Mouse (Mus musculus) midbrain, embryonic 10.5 days (tissue): ENCODE measurements at regions not wholly inside any gene's neighbourhood (a gene's known extent, or its start where the extent isn't known, plus 50 kb on each side); places are given as distances from the start of the nearest gene placed in this dataset.

Source experiments
- DNase-seq: peaks from one replicate; pipeline ENCODE4 v3.0.0-alpha.2; 2017; ENCODE audit warnings: low spot score
- H3K27ac ChIP-seq: fragments of 300-500 bp; sonication (generic); replicated peaks from 2 replicates; pipeline ENCODE4 v1.5.1; 2016; ENCODE audit warnings: mild to moderate bottlenecking
- H3K27me3 ChIP-seq: fragments of 300-500 bp; sonication (generic); 2 replicates; pipeline ENCODE4 v1.6.1; 2016; ENCODE audit warnings: low read depth, mild to moderate bottlenecking; ENCODE audit not compliant: poor library complexity, severe bottlenecking
- H3K36me3 ChIP-seq: fragments of 300-500 bp; sonication (generic); 2 replicates; pipeline ENCODE4 v1.6.1; 2016; ENCODE audit warnings: mild to moderate bottlenecking, moderate library complexity
- H3K4me1 ChIP-seq: fragments of 300-500 bp; sonication (generic); 2 replicates; pipeline ENCODE4 v1.6.1; 2016
- H3K4me3 ChIP-seq: fragments of 300-500 bp; sonication (generic); 2 replicates; pipeline ENCODE4 v1.5.1; 2016; ENCODE audit warnings: mild to moderate bottlenecking, moderate library complexity
- H3K9me3 ChIP-seq: fragments of 300-500 bp; sonication (generic); replicated peaks from 2 replicates; pipeline ENCODE4 v1.6.1; 2016; ENCODE audit warnings: mild to moderate bottlenecking
- WGBS: fragments of 180-500 bp; shearing (Covaris S2); methylation state at CpG from one replicate; pipeline ENCODE4 v1.1.7; 2016; 5-methylcytosine and 5-hydroxymethylcytosine counted together

DNA sequence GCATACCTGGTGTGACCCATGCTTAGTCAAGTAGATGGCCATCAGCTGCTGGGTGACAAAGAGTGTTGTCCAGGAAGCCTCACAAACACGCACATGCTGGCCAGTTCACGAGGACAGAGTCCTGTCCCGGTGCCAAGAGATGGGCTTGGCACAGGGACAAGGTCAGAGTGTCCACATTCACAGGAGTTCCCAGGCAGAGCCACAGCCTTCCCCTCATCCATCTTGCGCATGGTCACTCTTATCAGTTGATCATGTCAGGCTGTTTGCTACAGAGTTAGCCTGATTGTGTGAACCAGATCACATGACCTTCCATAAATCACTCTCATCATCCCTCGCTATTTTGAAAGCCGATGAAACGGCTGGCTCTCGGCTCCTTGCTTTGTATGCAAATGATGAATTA lies 103.6 kb downstream of the Gm11011 start:
- no peak overlapping the region for H3K27ac ChIP-seq
- no peak for DNase-seq
- H3K4me1 ChIP-seq, result peaks cover 3% of the 10 kb centered on the region; the same call in 1 of the 2 replicates
- no peaks in the 10 kb centered on the region for H3K27me3 ChIP-seq
- no peaks in the 10 kb centered on the region for H3K9me3 ChIP-seq
- no peak overlapping the region for H3K4me3 ChIP-seq
- 90% methylated on average over 8 of the region's 8 CpGs for WGBS
- H3K36me3 ChIP-seq, result no peaks in the 10 kb centered on the region

DNA sequence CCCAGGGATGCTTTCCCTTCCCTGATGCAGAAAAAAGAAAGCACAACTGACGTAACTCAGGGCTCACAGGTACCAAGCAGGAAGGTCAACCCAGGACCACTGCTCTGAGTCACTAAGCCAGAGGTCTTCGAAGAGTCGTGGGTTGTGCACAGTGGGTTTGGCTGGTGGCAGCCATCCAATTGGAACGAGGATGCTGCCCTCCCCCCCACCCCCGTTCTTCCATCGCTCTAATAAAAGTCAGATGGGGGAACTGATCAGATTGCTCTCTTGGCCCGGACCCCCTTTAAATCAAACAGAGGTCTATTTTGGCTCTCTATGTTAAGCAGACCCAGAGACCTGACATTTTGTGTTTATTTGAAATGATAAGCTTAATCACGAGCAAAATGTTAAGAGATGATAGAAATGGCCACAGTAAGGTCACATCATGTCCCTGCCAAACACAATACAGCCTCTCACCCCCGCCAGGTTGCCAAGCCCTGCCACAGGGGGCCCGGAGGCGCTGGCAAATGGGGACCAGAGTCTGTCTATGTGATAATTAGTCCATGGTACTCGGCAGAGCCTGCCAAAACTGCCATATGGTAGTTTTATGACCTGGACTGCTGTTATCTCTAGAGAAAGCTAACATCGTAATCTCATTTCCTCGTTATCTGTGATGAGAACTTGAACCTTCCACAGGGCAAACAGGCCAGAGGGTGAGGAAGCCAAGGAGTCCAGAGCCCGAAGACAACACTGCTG lies 105.6 kb downstream of the Gm11011 start:
- no peak for DNase-seq
- no peaks in the 10 kb centered on the region; the same call in 1 of the 2 replicates for H3K9me3 ChIP-seq
- 74% methylated on average over 15 of the region's 15 CpGs for WGBS
- peaks cover 6% of the 10 kb centered on the region for H3K4me1 ChIP-seq
- H3K36me3 ChIP-seq, result no peaks in the 10 kb centered on the region
- no peak overlapping the region for H3K4me3 ChIP-seq
- no peaks in the 10 kb centered on the region for H3K27me3 ChIP-seq
- no peak overlapping the region for H3K27ac ChIP-seq

DNA sequence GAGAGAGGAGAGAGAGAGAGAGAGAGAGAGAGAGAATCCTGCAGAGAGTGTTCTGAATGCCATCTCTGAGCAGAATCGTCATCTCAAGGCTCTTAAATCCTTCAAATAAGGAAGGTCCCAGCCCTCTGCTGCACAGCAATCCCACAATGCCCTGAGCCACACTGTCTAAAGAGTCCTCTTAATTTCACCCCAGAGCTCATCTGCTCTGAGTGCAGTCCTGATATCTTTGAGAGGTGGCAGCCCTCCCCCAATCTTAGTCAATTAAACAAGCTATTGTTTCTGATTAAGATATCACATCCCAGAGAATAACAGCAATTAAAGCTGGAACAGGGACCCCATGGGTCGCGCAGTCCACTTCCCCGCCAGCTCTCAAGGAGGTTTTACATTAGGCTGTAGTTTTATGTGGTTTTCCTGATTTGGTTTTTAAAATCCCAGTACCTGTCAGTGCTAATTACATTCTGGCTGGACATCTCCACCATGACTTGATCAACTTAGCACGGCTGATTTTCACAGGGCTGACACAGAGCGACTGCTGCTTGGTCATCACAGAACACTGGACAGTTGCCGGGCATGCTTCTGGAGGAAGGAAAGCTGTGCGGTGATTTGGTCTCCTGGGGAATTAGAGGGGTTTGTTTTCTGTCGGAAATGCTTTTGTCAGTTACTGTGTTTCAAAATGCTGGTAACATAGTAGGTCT lies 113.0 kb downstream of the Gm11011 start:
- peak overlapping the region; percentile 28; the same call in 1 of the 2 replicates for H3K27ac ChIP-seq
- no peaks in the 10 kb centered on the region for H3K36me3 ChIP-seq
- no peak for DNase-seq
- peaks cover 18% of the 10 kb centered on the region for H3K4me1 ChIP-seq
- H3K4me3 ChIP-seq, result no peak overlapping the region
- H3K9me3 ChIP-seq, result no peaks in the 10 kb centered on the region; the same call in 1 of the 2 replicates
- WGBS, result 40% methylated on average over 9 of the region's 9 CpGs
- H3K27me3 ChIP-seq, result no peaks in the 10 kb centered on the region

DNA sequence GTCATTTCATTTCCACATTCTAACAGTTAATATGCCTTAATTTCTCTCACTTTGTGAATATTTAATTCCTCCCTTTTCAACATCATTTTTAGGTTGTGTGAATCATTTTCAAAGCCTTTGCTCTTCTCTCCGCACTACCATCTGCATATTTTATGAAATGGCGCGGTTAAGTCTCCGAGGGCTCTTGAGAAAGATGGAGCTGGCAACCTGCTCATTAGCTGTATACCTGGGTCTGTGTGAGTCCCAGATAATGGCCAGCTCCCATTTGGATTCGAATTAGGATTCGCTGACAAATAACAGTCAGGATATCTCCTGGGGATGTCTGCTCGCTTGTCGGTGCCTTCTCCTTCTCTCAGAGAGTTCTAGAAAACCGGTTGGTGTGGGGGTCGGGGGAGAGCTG lies 118.0 kb downstream of the Gm11011 start:
- H3K27me3 ChIP-seq, result no peaks in the 10 kb centered on the region
- H3K9me3 ChIP-seq, result no peaks in the 10 kb centered on the region
- DNase-seq, result no peak
- H3K4me1 ChIP-seq, result peaks cover 9% of the 10 kb centered on the region
- H3K27ac ChIP-seq, result no peak overlapping the region
- WGBS, result 91% methylated on average over 10 of the region's 10 CpGs
- H3K4me3 ChIP-seq, result no peak overlapping the region
- no peaks in the 10 kb centered on the region for H3K36me3 ChIP-seq

DNA sequence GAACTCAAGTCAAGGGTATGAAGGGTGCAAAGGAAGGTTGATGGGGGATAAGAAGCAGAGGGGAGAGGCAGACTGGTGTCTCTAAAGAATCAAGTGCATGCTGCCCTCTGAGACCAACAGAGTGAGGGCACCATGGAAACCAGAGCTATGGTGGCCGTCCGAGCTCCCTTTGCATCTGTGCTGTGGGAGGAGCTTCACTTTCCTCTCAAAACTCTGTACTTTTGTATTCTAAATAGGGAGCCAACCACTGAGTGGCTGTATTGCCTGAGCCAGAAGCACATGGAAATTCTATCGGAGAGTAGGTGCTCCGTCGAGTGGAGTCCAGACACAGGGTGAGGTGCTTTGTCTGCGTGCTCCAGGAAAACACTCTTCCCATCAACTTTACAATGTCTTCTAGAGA lies 119.9 kb downstream of the Gm11011 start:
- 89% methylated on average over 6 of the region's 6 CpGs for WGBS
- Histone ChIP-seq H3K4me1 (peaks cover 5% of the 10 kb centered on the region), H3K9me3 (no peaks in the 10 kb centered on the region), H3K36me3 (no peaks in the 10 kb centered on the region), H3K27me3 (no peaks in the 10 kb centered on the region), H3K27ac (no peak overlapping the region), H3K4me3 (no peak overlapping the region)
- DNase-seq, result no peak

DNA sequence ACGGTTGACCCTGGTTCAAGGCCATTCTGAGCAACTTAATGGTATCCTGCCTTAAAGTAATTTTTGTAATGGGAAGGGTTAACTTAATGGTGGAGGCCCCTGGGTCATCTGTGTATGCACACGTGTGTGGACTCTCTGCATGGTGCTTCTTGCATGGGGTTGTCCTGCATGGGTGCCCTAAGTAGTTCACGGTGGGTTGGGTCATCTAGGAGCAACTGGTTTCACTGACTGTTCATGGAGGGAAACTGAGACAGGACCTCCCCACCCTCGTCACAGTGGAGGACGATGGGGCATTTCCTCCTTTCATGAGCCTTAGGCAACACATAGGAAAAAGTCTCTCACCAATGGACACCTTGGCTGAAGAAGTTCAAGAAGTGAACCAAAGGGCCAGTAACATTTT lies 123.4 kb downstream of the Gm11011 start:
- no peaks in the 10 kb centered on the region for H3K27me3 ChIP-seq
- whole genome bisulfite sequencing, result 88% methylated on average over 5 of the region's 5 CpGs
- no peak overlapping the region for H3K27ac ChIP-seq
- no peak overlapping the region for H3K4me3 ChIP-seq
- H3K36me3 ChIP-seq, result no peaks in the 10 kb centered on the region
- H3K4me1 ChIP-seq, result peaks cover 13% of the 10 kb centered on the region
- no peaks in the 10 kb centered on the region for H3K9me3 ChIP-seq
- no peak for DNase-seq

DNA sequence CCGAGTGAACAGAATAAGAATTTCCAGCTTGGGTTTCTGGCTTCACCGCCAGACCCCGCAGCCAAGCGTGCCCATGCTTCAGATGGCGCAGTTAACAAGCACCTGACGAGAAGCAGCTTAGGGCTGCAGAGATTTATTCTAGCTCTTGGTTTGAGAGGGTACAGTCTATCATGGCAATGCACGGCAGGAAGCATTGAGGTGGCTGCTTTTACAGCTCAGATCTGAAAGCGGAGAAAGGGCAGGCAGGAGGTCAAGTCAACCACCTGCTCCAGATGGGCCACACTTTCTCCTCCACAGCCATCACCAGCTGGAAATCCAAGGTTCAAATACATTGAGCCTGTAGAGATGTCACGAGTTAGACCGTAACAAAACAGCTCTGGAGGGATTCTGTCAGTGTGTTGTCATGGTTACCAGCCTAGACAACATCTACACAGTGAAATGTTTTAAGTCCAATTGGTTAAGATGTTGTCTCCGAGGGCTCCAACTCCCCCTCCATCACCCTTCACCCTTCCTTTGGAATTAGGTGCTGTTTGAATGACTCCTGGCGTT lies 126.0 kb downstream of the Gm11011 start:
- H3K4me3 ChIP-seq, result no peak overlapping the region
- 83% methylated on average over 12 of the region's 12 CpGs for WGBS
- H3K9me3 ChIP-seq, result no peaks in the 10 kb centered on the region
- no peaks in the 10 kb centered on the region for H3K36me3 ChIP-seq
- H3K27me3 ChIP-seq, result no peaks in the 10 kb centered on the region
- peaks cover 8% of the 10 kb centered on the region for H3K4me1 ChIP-seq
- H3K27ac ChIP-seq, result no peak overlapping the region
- DNase-seq, result no peak

DNA sequence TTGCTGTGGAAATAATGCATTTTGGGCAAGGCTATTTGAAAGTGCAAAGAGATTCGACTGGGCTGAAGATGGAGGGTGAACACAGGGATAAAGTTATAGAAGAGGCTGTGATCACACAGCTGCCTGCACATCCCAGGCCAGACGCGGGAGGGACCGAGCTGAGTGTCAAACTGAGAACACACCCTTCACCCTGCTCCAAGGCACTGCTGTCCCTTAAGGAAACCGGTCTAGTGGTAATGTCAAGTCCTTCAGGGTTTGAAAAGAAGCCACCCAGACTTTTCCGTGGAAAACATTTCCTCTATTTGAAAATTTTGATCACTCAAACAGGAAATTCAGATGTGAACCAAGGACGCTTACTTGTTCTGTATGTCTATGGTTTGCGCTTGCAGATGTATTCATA lies 134.6 kb downstream of the Gm11011 start:
- WGBS, result 89% methylated on average over 8 of the region's 8 CpGs
- Histone ChIP-seq H3K36me3 (no peaks in the 10 kb centered on the region), H3K27ac (no peak overlapping the region), H3K4me3 (no peak overlapping the region), H3K9me3 (no peaks in the 10 kb centered on the region), H3K27me3 (no peaks in the 10 kb centered on the region), H3K4me1 (no peaks in the 10 kb centered on the region)
- no peak for DNase-seq

DNA sequence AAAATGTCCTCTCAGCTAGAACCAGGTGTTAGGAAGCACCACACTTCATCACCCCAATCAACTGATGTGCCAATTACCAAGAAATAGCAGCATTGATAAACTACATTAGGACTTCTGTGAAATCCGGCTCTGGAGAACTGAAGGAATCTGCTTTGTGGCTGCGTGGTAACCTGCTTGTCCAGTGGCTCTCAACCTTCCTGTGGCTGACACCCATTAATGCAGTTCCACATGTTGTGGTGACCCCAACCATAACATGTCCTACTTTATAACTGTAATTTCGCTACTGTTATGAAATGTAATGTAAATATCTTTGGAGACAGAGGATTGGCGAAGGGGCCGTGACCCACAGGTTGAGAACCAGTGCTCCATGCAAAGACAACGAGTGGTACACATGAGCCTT lies 136.7 kb downstream of the Gm11011 start:
- DNase-seq, result no peak

DNA sequence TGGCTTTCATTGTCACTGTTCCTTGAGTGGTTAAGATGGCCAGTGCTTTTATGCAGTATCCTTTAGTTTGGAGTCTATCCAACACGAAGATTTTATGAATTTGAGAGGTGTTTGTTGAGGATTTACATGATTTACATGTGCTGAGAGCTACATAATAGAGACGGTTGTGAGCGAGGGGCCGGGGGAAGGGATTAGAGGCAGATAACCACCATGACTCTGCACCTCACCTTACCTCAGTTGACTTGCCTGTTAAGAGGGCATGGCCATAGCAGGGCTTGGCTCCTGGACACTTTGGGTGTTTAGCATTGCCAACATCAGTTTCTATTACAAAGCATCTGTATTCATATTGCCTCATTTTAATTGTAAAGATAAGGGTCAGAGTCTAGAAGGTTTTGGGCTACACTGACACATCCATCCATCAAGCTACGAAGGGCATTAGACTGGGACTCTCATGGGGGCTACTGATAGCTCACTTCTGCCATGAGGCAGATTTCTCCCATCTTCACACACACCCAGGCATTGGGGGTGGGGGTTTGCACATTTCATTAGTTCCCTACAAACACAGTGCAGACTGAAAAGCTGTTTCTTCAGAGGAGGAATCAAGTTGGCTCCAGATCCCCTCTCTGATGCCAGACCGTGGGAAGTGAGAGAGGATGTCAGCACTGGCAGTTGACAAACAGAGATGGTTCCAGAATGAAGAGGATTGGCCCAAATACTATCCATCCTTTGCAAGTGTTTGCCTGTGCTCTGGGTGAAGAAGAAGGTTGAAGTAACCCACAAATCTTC lies 139.9 kb downstream of the Gm11011 start:
- no peaks in the 10 kb centered on the region for H3K27me3 ChIP-seq
- H3K4me1 ChIP-seq, result no peaks in the 10 kb centered on the region
- WGBS, result 84% methylated on average over 6 of the region's 6 CpGs
- H3K36me3 ChIP-seq, result no peaks in the 10 kb centered on the region
- no peak overlapping the region for H3K27ac ChIP-seq
- no peaks in the 10 kb centered on the region for H3K9me3 ChIP-seq
- DNase-seq, result no peak
- H3K4me3 ChIP-seq, result no peak overlapping the region

More for the DNA sequence above, 136.7 kb downstream of the Gm11011 start:
- no peak overlapping the region for H3K4me3 ChIP-seq
- no peaks in the 10 kb centered on the region for H3K27me3 ChIP-seq
- no peaks in the 10 kb centered on the region for H3K4me1 ChIP-seq
- no peaks in the 10 kb centered on the region for H3K36me3 ChIP-seq
- 92% methylated on average over 6 of the region's 6 CpGs for WGBS
- H3K27ac ChIP-seq, result no peak overlapping the region
- no peaks in the 10 kb centered on the region for H3K9me3 ChIP-seq

DNA sequence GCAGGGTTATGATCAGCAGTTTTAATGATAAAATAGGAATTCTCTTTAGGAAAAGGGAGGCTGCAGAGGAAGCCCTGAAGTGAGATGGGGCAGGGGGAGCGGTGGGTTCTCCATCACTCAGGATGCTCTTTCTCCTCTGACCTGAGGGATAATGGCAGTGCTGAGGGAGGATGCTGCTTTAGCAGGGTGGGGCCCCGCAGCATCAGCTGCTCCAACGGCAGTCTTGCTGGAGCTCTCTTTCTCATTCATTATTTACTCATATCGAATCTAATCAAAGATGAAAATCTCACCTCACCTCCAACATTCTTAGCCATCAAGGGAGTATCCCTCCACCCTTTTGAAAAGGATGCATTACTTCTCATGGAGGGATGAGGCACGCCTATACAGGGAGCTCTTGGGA lies 141.7 kb downstream of the Gm11011 start:
- no peaks in the 10 kb centered on the region for H3K9me3 ChIP-seq
- no peak overlapping the region; the same call in 1 of the 2 replicates for H3K27ac ChIP-seq
- DNase-seq, result no peak
- H3K4me1 ChIP-seq, result no peaks in the 10 kb centered on the region
- no peaks in the 10 kb centered on the region for H3K36me3 ChIP-seq
- no peak overlapping the region for H3K4me3 ChIP-seq
- no peaks in the 10 kb centered on the region for H3K27me3 ChIP-seq
- WGBS, result 91% methylated on average over 5 of the region's 5 CpGs

DNA sequence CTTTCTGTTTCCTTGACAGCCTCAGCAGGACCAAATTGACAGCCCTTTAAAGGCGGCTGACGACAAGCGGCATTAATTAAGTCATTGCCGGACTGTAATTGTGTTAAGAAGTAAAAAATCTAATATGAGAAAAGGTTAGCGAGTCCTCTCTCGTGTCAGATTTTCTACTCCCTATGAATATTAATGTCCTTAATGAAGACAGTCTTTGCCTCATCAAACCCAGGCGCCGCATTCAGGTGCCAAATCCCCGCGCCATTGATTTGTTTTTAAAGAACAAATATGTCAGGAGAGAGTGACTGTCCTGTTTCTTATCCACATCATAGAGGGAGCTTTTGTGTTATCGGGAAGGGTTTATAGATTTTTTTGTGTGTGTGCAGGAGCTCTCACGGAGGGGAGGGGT lies 142.2 kb downstream of the Gm11011 start:
- Histone ChIP-seq H3K27me3 (no peaks in the 10 kb centered on the region), H3K4me1 (no peaks in the 10 kb centered on the region), H3K4me3 (no peak overlapping the region), H3K9me3 (no peaks in the 10 kb centered on the region), H3K36me3 (no peaks in the 10 kb centered on the region), H3K27ac (no peak overlapping the region)
- DNase-seq, result no peak
- 86% methylated on average over 12 of the region's 12 CpGs for WGBS
